Mouse (Mus musculus) kidney, postnatal 4 days (tissue): ENCODE measurements at regions not wholly inside any gene's neighbourhood (a gene's known extent, or its start where the extent isn't known, plus 50 kb on each side); places are given as distances from the start of the nearest gene placed in this dataset.
A peak's percentile ranks its signal among the peaks of the same experiment; 100 is the strongest.
"Not testable (repeated sequence)": the region's sequence is repeated elsewhere in the genome, so short reads cannot be mapped to it uniquely, and the experiment has no call there.

Experiments used
- DNase-seq, 2 experiments: peaks; one replicate each; pipeline ENCODE4 v3.0.0; 2021; ENCODE audit warnings: mixed read lengths in 2 of 2

DNA sequence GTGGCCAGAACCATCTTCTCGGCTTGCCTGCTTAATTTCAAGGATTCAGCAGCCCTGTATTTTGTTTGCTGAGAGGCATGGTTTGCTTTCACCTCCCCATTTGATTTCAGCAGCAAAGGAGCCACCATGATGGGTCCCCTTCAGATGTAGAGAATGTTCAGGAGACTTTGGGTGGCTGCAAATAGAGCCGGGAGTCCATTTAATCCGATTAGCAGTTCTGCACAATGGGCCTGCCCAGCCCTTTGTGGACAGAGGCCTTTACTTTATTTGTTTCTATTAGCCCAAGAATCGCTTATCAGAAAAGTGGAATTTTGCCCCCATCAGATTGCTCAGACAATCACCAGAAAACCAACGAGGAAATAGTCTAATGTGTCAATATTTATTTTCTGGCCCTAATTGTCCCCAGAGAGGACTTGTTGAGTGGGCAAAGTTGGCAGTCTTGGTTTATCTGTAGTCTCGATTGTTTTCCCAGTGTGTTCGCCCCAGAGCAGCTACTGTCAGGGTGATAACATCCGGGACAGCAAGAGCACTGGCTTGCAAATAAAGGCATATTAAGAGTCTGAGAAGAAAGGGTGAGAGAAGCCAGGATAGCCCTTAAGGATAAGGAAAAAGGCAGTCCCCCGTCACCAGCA lies 130.6 kb upstream of the Kiz start:
- DNase-seq: no peak

DNA sequence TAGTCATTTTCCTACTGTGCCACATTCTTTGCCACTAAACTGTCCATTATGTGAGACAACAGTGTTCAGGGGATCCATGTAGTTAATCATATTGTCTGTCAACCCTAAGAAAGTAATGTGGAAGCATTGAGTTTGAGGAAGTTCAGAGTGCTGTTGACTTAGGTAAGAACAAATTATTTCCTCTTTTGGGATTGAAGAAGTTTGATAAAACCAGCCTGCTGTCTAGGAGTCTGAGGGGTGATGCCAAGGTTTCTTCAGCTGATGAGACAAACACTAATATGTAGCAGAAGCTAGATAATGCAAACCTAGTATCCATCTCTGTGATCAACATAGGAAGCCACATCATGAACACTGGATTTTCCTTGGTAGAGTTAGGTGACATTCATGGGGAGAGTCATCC lies 127.0 kb upstream of the Kiz start:
- no peak for DNase-seq

DNA sequence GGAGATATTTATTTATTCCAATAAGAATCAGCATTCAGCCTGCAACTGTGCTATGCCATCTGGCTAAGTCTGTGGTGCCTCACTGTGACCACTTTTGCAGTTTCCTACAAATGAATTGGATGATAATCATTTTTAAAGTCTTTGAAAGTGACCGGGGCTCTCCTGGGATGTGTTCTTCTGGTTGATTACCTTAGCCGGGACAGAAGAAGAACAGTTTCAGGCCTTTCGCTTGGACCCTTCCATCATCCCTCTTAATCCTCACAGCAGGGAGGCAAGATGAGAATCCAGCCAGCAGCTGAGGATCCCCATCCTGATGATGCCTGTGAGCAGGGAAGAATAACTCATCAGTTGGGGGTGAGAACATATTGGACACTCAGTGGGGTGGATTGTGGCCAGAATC lies 124.6 kb upstream of the Kiz start:
- no peak for DNase-seq

DNA sequence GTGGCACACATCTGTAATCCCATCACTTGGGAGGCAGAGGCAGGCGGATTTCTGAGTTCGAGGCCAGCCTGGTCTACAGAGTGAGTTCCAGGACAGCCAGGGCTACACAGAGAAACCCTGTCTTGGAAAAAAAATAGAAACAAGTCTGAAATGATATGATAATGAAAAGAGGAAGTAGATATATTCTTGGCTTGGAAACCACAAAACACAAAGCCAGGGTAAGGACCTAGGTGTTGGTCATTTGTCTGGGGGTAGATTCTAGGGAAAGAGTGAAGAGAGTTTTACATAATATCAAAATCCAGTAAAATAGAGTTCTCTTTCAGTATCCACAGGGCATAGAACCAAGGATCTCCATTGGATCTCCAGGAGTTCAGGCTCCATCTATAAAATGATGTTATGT lies 122.8 kb upstream of the Kiz start:
- DNase-seq: not testable (repeated sequence)

DNA sequence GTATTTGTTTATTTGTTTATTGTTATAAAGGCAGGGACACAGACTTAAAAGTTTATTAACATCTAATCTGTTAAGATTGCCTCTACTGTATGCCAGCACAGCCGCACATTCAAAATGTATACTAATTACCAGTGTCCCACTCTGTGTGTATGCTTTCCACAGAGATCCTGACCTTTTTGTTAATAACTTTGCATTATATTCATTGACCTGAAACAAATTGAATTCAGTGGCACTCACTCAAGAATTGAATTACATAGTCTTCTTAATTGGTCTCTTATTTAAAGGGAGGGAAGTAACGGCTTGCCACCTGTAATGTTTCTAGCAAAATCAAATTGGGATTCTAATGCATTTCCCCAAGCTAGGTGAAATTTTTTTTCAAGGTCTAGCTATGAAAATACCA lies 111.3 kb upstream of the Kiz start:
- no peak for DNase-seq

DNA sequence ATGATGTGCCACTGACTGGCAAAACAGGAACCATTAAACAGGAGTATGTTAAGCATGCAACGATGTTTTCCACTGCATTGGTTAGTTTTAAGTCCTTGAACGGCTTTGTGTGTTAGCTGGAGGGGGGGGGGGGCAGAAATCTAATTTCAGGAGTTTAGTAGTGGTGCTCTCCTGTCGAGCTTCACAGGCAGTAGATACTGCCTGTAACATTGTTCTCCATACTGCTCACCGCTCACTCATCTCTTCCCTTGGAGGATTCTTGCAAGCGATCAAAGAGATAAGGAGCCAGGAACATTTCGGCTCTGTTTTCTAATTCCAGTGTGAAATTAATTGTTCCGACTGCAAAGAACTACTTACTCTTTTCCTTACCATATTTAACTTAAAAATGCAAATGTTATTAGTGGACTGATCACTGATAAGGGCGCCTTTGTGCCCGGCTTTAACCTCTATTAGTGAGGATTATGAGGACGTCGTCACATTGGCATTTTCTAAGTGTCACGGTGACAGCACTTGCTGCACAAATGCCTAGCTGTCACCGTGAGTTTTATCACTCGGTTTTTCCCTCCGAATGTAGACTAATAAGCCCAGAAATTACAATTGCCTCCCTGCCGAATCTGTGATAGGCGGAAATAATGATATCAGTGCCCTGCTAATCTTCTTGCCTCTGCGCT lies 110.5 kb upstream of the Kiz start:
- no peak for DNase-seq

DNA sequence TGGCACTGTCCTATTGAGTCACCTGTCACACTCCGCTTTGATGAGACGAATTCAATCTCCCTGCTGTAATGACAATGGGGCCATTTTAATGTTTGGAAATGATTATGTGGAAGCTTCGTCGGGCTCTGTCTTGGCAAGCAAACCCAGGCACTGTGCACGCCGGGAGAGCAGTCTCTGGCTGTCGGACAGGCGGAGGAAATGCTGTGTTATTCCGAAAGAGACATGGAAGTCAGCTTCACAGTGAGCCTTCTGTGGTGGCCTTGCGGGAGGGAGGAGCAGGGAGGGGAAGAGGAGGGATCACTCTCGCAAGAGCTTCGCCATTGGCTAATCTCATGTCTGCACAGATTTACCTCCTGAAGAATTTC lies 110.0 kb upstream of the Kiz start:
- DNase-seq: no peak

DNA sequence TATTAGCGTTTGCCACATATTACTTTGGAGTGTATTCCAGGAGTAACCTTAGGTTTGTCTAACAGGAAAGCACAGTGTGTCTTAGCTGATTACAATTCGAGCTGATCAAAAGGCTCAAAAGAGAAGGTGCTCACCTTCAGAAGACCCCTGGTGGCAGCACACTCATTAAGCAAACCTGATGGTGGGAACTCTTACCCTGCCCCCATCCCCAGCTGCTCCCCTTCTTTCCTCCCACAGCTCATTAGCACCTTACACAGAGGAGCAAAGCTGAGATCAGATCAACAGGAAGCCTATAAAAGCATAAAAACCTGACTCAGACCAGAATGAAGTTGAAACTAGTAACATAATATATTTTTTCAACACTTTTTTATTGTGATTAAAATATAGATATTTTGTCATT lies 101.7 kb upstream of the Kiz start:
- no peak for DNase-seq

DNA sequence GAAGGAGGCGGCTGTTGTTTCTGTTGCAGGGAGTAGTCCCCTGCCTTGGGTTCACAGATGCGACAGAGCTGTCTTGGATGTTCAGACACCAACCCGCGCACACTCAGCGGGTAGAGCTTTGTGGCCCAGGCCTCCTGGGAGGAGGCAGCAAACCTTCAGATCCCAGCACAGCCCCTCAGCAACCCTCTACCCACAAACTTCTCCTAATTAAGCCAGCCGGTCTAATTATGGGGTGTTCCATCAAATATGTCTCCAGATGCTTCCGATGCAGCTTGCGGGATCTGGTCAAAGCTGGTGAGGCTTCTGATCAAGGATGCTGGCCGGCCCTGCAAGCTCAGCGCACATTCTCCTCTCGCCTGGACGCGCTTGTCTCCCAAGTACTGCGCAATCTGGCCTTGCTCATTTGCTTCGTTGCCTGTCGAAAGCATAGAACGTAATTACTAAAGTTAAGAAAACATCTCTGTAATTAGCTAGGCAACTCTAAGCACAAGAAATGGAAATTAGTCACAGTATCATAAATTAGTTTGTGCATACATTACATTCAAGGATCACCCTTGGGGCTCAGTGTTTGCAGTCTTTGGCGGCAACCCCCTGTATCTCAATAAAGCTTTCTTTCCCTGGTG lies 92.0 kb upstream of the Kiz start:
- no peak for DNase-seq

DNA sequence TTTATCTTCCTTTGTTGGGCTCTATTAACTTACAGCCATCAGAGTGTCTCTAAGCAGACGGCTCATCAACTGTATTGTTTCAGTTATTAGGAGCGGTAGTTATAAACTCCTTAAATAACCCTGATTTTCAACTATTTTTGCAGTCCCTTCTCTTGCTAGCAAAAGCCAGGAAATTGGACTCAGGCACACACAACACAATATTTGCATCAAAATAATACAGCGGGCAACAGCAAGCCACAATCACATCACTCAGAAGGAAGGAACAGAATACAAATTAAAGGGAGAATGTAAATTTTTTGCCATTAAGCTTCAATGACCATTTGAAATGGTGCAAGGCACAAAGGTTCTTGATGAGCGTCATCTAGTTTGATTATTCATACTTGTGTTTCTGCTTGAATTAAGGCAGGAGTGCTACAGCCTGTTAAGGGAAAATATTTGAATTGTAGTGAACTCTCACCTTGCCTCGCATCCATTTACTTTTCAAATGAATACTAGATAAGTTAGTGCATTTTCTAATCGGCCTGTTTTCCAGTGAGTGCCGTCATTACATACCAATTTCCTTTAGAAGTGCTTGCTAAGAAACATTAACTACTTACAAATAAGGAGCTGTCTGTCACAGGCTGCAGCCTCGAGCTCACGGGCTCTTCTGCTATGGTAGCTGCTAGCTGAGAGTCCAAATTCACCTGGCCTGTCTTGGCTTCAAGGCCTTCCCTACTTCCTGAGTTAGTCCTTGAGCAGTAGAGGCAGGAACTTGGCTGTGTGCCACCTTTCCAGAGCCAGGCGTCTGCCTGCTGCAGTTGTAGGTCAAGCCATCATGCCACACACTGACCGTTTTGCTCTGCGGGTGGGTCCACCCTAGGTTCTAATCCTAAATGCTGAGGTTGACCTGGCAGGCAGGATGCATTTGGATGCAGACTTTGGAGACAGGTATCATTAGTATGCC lies 91.1 kb upstream of the Kiz start:
- peak; percentile 13 to 22 for DNase-seq

DNA sequence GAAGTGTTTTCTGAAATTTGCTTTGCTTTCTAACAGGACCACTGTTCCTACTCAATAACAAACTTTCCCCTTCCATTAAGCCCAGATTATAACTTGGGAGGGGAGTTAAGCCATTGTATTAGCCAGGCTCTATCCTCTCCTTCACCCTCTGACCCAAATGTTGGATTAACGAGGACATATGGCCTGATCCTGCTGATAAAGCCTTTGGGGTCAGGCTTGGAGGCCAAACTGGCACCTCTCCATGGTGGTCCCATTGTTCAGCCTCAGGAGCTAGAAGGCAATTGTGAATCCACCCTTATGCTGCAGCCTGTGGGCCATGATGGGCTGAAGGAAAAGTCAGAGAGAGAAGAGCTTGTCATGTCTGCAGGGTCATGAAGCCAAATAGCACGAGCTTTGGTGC lies 80.8 kb upstream of the Kiz start:
- DNase-seq: no peak

DNA sequence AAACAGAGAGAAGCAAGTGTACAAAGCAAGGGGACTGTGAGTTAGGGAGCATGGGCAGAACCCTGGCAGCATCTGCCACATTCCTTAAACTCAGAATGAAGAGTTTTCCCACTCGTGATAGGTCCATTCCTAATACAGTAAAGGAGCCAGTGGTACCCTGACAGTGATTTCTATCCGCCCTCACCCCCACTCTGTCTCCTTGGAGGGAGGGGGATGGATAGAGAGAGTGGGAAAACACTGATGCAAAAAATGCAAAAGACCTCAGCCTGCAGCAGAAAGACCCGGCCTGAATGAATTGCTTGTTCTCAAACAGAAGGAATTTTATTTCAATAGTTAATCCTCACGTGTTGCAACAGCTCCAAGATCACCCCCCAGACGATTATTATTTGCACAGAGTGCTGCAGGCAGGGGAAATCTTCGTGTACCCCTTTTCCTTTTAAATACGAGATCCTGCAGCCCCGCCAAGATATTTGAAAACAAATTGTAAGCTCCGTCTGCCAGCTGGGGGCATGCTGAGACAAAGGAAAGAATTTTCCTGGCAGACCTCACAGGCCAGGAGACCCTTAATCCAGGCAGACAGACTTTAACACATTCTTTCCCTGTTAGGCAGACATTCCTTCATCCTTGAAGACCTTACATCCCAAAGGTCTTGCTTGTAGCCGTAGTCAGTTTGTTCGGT lies 68.4 kb upstream of the Kiz start:
- DNase-seq: no peak

DNA sequence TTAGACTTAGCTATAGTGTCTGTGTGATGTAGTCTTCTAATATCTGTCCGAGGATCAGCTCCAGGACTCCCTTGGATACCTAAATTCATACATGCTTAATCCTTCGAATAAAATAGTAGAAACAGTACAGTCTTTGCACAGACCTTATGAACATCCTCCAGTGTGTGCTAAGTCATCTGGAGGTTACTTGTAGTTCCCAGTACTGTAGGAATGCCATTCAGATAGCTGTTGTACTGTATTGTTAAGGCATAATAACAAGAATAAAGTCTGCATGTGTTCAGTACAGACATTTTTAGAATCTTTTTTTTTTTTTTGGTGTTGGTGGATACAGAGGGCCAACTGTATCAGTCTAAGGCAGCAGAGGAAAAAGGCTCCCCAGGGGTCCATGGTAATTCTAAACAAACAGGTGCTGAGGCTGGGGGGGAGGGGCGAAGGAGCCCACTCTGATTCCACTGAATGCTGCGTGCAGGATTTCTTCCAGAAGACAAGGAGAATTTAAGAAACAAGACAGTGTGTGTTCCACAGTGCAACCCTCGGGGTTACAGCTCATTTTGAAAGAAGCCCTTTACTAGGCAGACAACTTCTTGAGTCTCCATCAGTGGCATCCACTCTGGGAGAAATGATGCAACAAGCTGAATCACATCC lies 67.7 kb upstream of the Kiz start:
- DNase-seq: no peak

DNA sequence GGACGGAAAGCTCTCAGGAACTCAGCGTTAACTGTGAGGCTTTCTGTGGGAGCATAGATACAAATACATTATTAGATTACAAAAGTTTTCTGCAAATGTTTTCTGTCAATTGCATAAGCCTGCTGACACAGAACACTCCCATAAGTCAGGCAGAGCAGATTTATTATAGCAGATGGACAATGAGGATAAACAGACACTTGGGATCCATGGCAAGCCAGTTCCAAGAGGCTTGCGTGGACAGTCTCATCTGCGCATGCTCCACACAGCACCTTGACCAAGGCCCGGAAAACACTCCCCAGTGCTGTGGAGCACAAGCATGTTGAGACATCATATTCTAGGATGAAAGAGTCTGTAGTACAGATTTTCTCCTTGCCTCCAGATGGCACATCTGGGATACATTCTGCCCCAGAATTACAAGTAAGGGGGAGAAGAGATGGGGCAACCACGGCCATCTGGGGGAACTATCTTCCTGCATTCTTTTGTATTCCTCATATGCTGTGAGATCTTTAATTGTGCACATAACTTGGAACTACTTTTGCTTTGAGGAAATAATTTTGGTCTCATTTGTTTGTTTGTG lies 62.7 kb upstream of the Kiz start:
- no peak for DNase-seq

DNA sequence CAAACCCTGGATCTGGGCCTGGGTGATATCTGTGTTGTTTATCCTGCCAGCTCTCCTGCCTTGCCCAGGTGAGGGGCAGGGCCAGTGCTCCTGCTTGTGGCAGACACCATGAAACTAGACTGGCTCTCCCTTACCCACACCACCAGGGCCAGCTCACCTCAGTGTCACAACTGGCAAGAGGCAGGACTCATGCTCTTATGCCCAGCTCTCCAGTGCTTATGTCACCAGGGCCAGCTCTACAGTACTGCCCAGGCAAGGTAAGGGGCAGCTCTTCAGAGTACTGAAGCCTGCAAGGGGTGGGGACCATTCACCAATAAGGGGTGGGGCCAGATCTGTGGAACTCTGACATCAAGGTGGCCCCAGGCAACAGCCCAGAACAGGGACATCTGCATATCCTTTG lies 52.7 kb upstream of the Kiz start:
- DNase-seq: no peak
